Mouse (Mus musculus): ENCODE results near the gene Psmb2. TPM values are rescaled to one million over a fixed set of nuclear protein-coding genes. Genes with fewer than 3 reads are reported as not detected.

Gene Psmb2
- polyA plus RNA-seq, 1 experiment = 236 TPM

DNA sequence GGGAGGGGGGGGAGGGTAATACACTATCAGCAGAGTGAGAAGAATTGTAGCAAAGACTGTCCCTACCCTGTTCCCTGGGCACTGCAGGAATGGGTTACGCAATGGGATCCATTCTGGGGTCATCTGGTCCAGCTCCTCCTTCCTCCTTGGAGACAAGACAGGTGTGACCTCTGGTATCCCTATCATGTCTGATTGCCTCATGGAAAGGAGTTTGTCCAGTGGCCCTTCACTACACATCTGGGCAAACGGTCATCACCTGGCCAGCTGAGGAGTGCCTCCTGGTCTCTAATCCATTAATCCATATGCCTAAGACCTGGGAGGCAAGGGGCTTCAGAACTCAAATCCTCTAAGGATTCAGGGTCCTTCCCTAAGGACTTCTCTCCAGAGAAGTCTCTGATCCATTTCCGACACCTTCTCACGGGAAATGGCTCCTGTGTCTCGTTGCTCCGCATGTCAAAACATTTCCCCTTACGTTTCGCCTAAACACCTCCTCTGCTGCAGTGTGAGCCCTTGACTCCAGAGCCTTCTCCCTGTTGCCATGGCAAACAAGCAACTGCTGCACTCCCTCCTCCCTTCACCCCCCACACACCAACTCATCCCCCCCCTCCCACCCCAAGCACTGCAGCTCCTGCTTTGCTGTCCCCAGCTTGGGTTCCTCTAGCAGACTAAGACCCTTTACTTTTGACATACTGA lies 73.6 kb downstream of the Psmb2 start:
- Histone ChIP-seq H3K27me3 (ENCODE audit: control insufficient read depth, insufficient read depth, insufficient read length) (no peaks in the 10 kb centered on the region), H3K36me3 (ENCODE audit: control insufficient read depth, insufficient read depth) (no peaks in the 10 kb centered on the region), H3K4me3 (no peak overlapping the region), H3K4me2 (ENCODE audit: low read depth) (no peak overlapping the region), H3ac (ENCODE audit: control insufficient read depth, insufficient read length) (no peak overlapping the region), H3K79me2 (ENCODE audit: control insufficient read depth, insufficient read depth) (peaks cover 4% of the 10 kb centered on the region)
- TF ChIP-seq POLR2A (IDR thresholded peaks at IDR 0.05; ENCODE audit: insufficient read length, low read depth) (no peak), E2F4 (IDR thresholded peaks at IDR 0.05; ENCODE audit: insufficient read depth) (no peak), TCF3 (IDR thresholded peaks at IDR 0.05; ENCODE audit: insufficient read length, low read depth) (no peak), USF1 (IDR thresholded peaks at IDR 0.05; ENCODE audit: low read depth) (no peak), SRF (IDR thresholded peaks at IDR 0.05; ENCODE audit: control insufficient read depth, insufficient read length, low read depth) (no peak), MYOD1 (IDR thresholded peaks at IDR 0.05; ENCODE audit: control insufficient read depth in 1 of 3, insufficient read length in 2 of 3, low read depth in 2 of 3) (no peak), CEBPB (IDR thresholded peaks at IDR 0.05; ENCODE audit: insufficient read depth, poor library complexity, severe bottlenecking) (no peak), POLR2AphosphoS2 (IDR thresholded peaks at IDR 0.05; ENCODE audit: insufficient read length, low read depth) (no peak), TCF12 (IDR thresholded peaks at IDR 0.05; ENCODE audit: insufficient read depth, poor library complexity, severe bottlenecking) (no peak), MYOG (IDR thresholded peaks at IDR 0.05; ENCODE audit: control insufficient read depth in 1 of 3, insufficient read depth in 1 of 3, insufficient read length in 2 of 3, low read depth in 2 of 3) (no peak), REST (IDR thresholded peaks at IDR 0.05; ENCODE audit: insufficient read depth, insufficient read length) (no peak), MAX (IDR thresholded peaks at IDR 0.05; ENCODE audit: low read depth) (no peak)

DNA sequence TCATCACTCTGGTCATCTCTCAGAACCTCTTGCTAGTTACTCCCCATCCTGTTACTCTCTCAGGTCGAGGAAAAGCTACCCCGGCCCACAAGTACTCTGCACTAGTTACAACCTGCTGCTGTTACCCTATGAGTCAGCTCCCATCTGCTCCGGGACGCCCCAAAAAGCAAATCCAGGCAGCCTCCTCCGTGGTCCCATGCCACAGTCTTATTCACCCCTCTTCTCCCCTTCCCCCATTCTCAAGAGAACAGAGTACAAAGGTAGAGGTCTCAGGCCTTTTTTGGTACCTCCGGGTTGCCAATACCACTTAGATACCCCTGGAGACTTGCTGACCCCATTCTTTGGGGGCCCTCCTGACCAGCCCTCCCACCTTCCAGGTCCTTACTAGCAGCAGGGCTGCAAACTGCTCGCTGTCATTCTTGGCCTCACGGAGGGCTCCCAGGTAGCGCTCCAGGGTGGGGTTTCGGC lies 74.2 kb downstream of the Psmb2 start:
- Histone ChIP-seq H3K4me3 (peak overlapping the region; percentile 81), H3K4me2 (ENCODE audit: low read depth) (peak overlapping the region; percentile 55), H3K36me3 (ENCODE audit: control insufficient read depth, insufficient read depth) (no peaks in the 10 kb centered on the region), H3K79me2 (ENCODE audit: control insufficient read depth, insufficient read depth) (peaks cover 4% of the 10 kb centered on the region), H3ac (ENCODE audit: control insufficient read depth, insufficient read length) (no peak overlapping the region), H3K27me3 (ENCODE audit: control insufficient read depth, insufficient read depth, insufficient read length) (no peaks in the 10 kb centered on the region)
- TF ChIP-seq REST (IDR thresholded peaks at IDR 0.05; ENCODE audit: insufficient read depth, insufficient read length) = no peak
- TF ChIP-seq USF1 (IDR thresholded peaks at IDR 0.05; ENCODE audit: low read depth) = no peak
- TF ChIP-seq SRF (IDR thresholded peaks at IDR 0.05; ENCODE audit: control insufficient read depth, insufficient read length, low read depth) = no peak
- no peak for TF ChIP-seq TCF12 (IDR thresholded peaks at IDR 0.05; ENCODE audit: insufficient read depth, poor library complexity, severe bottlenecking)
- no peak for TF ChIP-seq E2F4 (IDR thresholded peaks at IDR 0.05; ENCODE audit: insufficient read depth)
- TF ChIP-seq MYOG (IDR thresholded peaks at IDR 0.05; ENCODE audit: control insufficient read depth in 1 of 3, insufficient read depth in 1 of 3, insufficient read length in 2 of 3, low read depth in 2 of 3) = no peak
- no peak for TF ChIP-seq MAX (IDR thresholded peaks at IDR 0.05; ENCODE audit: low read depth)
- no peak for TF ChIP-seq POLR2AphosphoS2 (IDR thresholded peaks at IDR 0.05; ENCODE audit: insufficient read length, low read depth)

DNA sequence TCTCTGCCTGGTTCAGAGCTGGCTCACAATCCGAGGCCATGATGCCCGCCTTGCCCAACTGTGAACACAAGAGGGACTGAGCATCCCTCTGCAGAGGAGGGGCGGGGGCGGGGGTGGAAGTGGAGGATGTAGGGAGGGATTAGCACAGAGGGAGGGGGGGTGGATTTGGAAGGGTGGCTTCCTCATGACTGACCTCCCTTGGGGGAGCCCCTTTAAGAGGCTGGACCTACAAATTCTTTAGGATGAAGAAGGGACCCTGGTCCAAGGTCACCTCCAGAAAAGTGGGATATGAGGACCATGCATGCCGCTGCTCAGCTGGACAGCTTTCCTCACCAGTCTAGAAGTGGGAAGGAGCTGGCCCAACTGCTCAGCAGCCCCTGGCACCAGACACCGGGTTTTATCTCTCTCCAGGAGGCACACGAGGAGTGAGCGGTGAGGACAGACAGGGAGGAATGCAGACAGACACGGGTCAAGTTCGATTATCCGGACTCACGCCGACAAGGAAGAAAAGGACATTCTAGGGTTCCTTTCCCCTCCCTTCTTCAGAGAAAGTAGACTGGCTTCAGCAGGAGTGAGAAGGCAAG lies 74.7 kb downstream of the Psmb2 start:
- no peaks in the 10 kb centered on the region for H3K36me3 ChIP-seq (ENCODE audit: control insufficient read depth, insufficient read depth)
- peak overlapping the region; percentile 71 for H3K4me2 ChIP-seq (ENCODE audit: low read depth)
- peak overlapping the region; percentile 81 for H3K4me3 ChIP-seq
- H3ac ChIP-seq (ENCODE audit: control insufficient read depth, insufficient read length) = peak overlapping the region; percentile 47
- no peaks in the 10 kb centered on the region for H3K27me3 ChIP-seq (ENCODE audit: control insufficient read depth, insufficient read depth, insufficient read length)
- peaks cover 4% of the 10 kb centered on the region for H3K79me2 ChIP-seq (ENCODE audit: control insufficient read depth, insufficient read depth)
- no peak for TF ChIP-seq MYOD1 (IDR thresholded peaks at IDR 0.05; ENCODE audit: control insufficient read depth in 1 of 3, insufficient read length in 2 of 3, low read depth in 2 of 3)

- Histone ChIP-seq H3K79me2 (ENCODE audit: control insufficient read depth, insufficient read depth) (peaks cover 4% of the 10 kb centered on the region), H3K36me3 (ENCODE audit: control insufficient read depth, insufficient read depth) (peaks cover 1% of the 10 kb centered on the region), H3K27me3 (ENCODE audit: control insufficient read depth, insufficient read depth, insufficient read length) (no peaks in the 10 kb centered on the region), H3ac (ENCODE audit: control insufficient read depth, insufficient read length) (peak overlapping the region; percentile 47), H3K4me3 (peak overlapping the region; percentile 81), H3K4me2 (ENCODE audit: low read depth) (peak overlapping the region; percentile 71)
- TF ChIP-seq TCF12 (IDR thresholded peaks at IDR 0.05; ENCODE audit: insufficient read depth, poor library complexity, severe bottlenecking) = no peak
- no peak for TF ChIP-seq POLR2A (IDR thresholded peaks at IDR 0.05; ENCODE audit: insufficient read length, low read depth)
- TF ChIP-seq MYOG (IDR thresholded peaks at IDR 0.05; ENCODE audit: control insufficient read depth in 1 of 3, insufficient read depth in 1 of 3, insufficient read length in 2 of 3, low read depth in 2 of 3) = peak in 1 of 3 experiments; percentile 11
- TF ChIP-seq USF1 (IDR thresholded peaks at IDR 0.05; ENCODE audit: low read depth) = no peak
- TF ChIP-seq POLR2AphosphoS2 (IDR thresholded peaks at IDR 0.05; ENCODE audit: insufficient read length, low read depth) = no peak
- no peak for TF ChIP-seq TCF3 (IDR thresholded peaks at IDR 0.05; ENCODE audit: insufficient read length, low read depth)
- TF ChIP-seq MAX (IDR thresholded peaks at IDR 0.05; ENCODE audit: low read depth) = no peak
- peak in 1 of 3 experiments; percentile 2 for TF ChIP-seq MYOD1 (IDR thresholded peaks at IDR 0.05; ENCODE audit: control insufficient read depth in 1 of 3, insufficient read length in 2 of 3, low read depth in 2 of 3)
- TF ChIP-seq REST (IDR thresholded peaks at IDR 0.05; ENCODE audit: insufficient read depth, insufficient read length) = no peak
Measured at GRCm38 (mm10) chr4:126752608-126753141, 75.2 kb downstream of the Psmb2 start.
